Mouse (Mus musculus) heart, adult 2 months (tissue): ENCODE data around the gene Sycp2.

Source experiments
- CTCF ChIP-seq: fragments of 200-600 bp; IDR thresholded peaks from 2 replicates; pipeline ENCODE4 v1.8.1; 2022; ENCODE audit warnings: antibody characterized with exemption, mild to moderate bottlenecking, moderate library complexity
- EP300 ChIP-seq: fragments of 200-500 bp; IDR thresholded peaks from 2 replicates; pipeline ENCODE4 v1.6.1; 2011; ENCODE audit warnings: low read depth, low read length, control low read depth; ENCODE audit not compliant: insufficient read depth
- POLR2A ChIP-seq: fragments of 200-500 bp; IDR thresholded peaks from 2 replicates; pipeline ENCODE4 v1.6.1; 2011; ENCODE audit warnings: mild to moderate bottlenecking, low read depth, low read length, control low read depth; ENCODE audit not compliant: insufficient read depth

DNA sequence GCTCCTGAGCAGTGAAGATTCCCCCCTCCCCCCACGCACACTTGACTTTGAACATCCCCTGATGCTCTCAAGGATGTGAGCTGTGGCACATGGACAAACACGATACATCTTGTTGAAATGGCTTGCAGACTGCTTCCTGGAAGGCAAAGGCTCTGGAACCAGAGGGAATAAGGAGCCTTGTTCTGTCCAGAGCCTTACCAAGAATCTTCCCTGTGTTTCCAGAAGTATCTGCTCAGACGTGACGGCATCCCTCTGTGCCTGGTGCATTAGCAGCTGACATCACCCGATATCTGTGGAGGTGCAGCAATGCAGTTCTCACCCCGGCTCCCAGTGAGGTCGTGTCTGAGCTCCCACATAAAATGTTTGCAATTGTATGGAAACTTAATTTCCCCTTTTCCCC lies 87.7 kb downstream of the Sycp2 start:
- TF ChIP-seq EP300 (no peak), POLR2A (no peak), CTCF (no peak)
